1 mouse cellular context compared by ENCODE assay signal in the genomic region with DNA sequence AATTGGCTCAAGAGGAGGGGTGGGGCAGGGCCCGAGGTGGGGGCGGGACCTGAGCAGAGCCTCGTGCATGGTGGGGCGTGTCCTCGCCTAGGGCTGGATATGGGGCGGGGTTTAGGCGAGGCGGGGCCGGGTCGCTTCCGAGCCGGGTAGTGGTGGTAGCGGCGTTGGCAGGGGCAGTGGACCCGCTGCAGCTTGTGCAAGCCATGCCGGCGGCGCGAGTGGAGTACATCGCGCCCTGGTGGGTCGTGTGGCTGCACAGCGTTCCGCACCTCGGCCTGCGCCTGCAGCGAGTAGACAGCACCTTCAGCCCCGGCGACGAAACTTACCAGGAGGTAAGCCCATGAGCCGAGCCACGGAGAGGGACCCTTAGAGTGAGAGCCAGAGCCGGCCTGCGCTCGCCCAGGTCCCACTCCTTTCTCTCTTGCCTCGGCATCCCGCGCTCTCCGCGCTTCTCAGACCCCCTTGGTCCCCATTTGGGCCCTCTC.
TF ChIP-seq lines count a peak whose summit lies in the region.

A gene (plus strand): TSS at position 91 of the 485 bp plus-strand sequence.

TF ChIP-seq in CH12.LX, 34 proteins besides CTCF, POLR2A, EP300 and RAD21:
- TF ChIP-seq POLR2AphosphoS2 (IDR thresholded peaks at IDR 0.05; ENCODE audit: low read depth, low read length) = no peak
- TF ChIP-seq ZC3H11A (IDR thresholded peaks at IDR 0.05; ENCODE audit: low read depth, low read length) = no peak
- TF ChIP-seq USF2 (conservative IDR thresholded peaks at IDR 0.05; ENCODE audit: low read depth, low read length) = no peak
- no peak for TF ChIP-seq MYC (IDR thresholded peaks at IDR 0.05; ENCODE audit: low read depth, low read length)
- no peak for TF ChIP-seq HCFC1 (IDR thresholded peaks at IDR 0.05; ENCODE audit: low read depth, low read length)
- TF ChIP-seq ZMIZ1 (IDR thresholded peaks at IDR 0.05; ENCODE audit: low read depth, low read length) = 0 out of 2 replicates have a peak, but pooled peaks have one; percentile 43
- peak; percentile 61; the same call in 1 of the 2 replicates for TF ChIP-seq MXI1 (IDR thresholded peaks at IDR 0.05; ENCODE audit: low read depth, low read length)
- TF ChIP-seq SIN3A (IDR thresholded peaks at IDR 0.05; ENCODE audit: low read length) = 0 out of 2 replicates have a peak, but pooled peaks have one; percentile 54
- TF ChIP-seq BHLHE40 (IDR thresholded peaks at IDR 0.05; ENCODE audit: low read depth, low read length) = peak; percentile 30; the same call in 1 of the 2 replicates
- TF ChIP-seq CHD1 (IDR thresholded peaks at IDR 0.05; ENCODE audit: low read depth, low read length) = no peak
- TF ChIP-seq TCF12 (IDR thresholded peaks at IDR 0.05; ENCODE audit: low read depth, low read length) = peak; percentile 49; the same call in 1 of the 2 replicates
- TF ChIP-seq MAZ (IDR thresholded peaks at IDR 0.05; ENCODE audit: low read depth, low read length) = 0 out of 2 replicates have a peak, but pooled peaks have one; percentile 30
- TF ChIP-seq CHD2 (IDR thresholded peaks at IDR 0.05; ENCODE audit: low read length) = no peak
- peak; percentile 45; the same call in 1 of the 2 replicates for TF ChIP-seq MAX (IDR thresholded peaks at IDR 0.05; ENCODE audit: low read length)
